Mouse (Mus musculus): ENCODE data around the gene Map3k5. TPM values are rescaled to one million over a fixed set of nuclear protein-coding genes. Genes with fewer than 3 reads are reported as not detected.

The Map3k5 gene
- total and polyA plus RNA-seq, 3 experiments = 15.8 to 31.0 (median 27.6) TPM

DNA sequence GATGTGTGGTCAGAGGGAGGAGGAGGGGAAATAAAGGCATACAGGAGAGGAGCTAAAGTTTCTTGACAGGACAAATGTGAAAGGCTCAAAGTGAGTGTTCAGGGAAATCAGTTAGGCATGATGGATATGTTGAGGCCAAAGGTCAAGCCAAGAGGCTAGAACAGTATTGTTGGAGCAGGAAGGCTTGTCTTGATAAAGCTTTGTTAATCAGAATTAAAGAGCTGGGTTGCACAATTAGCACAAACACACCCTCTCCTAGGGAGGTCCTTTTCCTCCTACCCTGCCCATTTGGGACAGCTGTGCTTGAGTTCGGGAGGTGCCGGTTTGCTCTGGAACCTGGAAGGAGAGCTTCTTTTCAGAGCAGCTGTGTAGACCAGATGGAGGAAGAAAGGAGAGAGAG, 219.2 kb downstream of the Map3k5 start:
- no peaks in the 10 kb centered on the region for H3K4me1 ChIP-seq (ENCODE audit: control insufficient read depth in 1 of 2, insufficient read depth in 2 of 2)
- H3K27ac ChIP-seq (ENCODE audit: insufficient read depth, low read depth) = no peak overlapping the region; the same call in 1 of the 2 replicates
- DNase-seq (ENCODE audit: extremely low read depth) = no peak
- no peak for TF ChIP-seq TBP (conservative IDR thresholded peaks at IDR 0.05; ENCODE audit: low read depth, low read length)
- no peak for TF ChIP-seq USF1 (IDR thresholded peaks at IDR 0.05; ENCODE audit: low read depth, low read length)
- TF ChIP-seq MAFK (IDR thresholded peaks at IDR 0.05; ENCODE audit: insufficient replicate concordance, low read length) = no peak
- TF ChIP-seq RAD21 (IDR thresholded peaks at IDR 0.05; ENCODE audit: low read depth, low read length) = no peak
- TF ChIP-seq ELF1 (IDR thresholded peaks at IDR 0.05; ENCODE audit: low read depth, low read length) = no peak
- no peak for TF ChIP-seq SMC3 (IDR thresholded peaks at IDR 0.05; ENCODE audit: low read depth, low read length)
- no peak for TF ChIP-seq MYC (IDR thresholded peaks at IDR 0.05; ENCODE audit: low read depth, low read length)
- TF ChIP-seq GABPA (IDR thresholded peaks at IDR 0.05; ENCODE audit: insufficient replicate concordance, low read depth, low read length) = no peak
- TF ChIP-seq RCOR1 (conservative IDR thresholded peaks at IDR 0.05; ENCODE audit: low read depth, low read length) = no peak
- no peak for TF ChIP-seq IRF4 (IDR thresholded peaks at IDR 0.05; ENCODE audit: low read depth, low read length)
- no peak for TF ChIP-seq CTCF (conservative IDR thresholded peaks at IDR 0.05 in 1 of 2, IDR thresholded peaks at IDR 0.05 in 1 of 2; ENCODE audit: low read depth in 2 of 2, low read length in 2 of 2)
- TF ChIP-seq CHD1 (IDR thresholded peaks at IDR 0.05; ENCODE audit: low read depth, low read length) = no peak
- dilution Hi-C loops (cut with MboI; ENCODE audit: extremely low pct_ligation_motif_present, extremely low pct_unique_long_range_greater_than_20kb, low sequenced_read_pairs) (no loop called here), in situ Hi-C loops (cut with MboI; ENCODE audit: low pct_ligation_motif_present, low pct_unique_long_range_greater_than_20kb, low sequenced_read_pairs) (no loop called here)
- H3K9ac ChIP-seq (ENCODE audit: insufficient read depth, low read depth) = no peak overlapping the region
- no peak overlapping the region for H3K4me2 ChIP-seq (ENCODE audit: insufficient read depth, low read depth, poor library complexity, severe bottlenecking)
- H3K79me2 ChIP-seq (replicated peaks; ENCODE audit: control insufficient read depth, extremely low read depth, insufficient read depth, poor library complexity, severe bottlenecking) = no peaks in the 10 kb centered on the region
- H3K4me3 ChIP-seq (replicated peaks in 1 of 3; ENCODE audit: low read depth in 2 of 3, low read length in 2 of 3, poor library complexity in 1 of 3) = no peak overlapping the region
- no peaks in the 10 kb centered on the region for H3K27me3 ChIP-seq (replicated peaks)
- H3K36me3 ChIP-seq (replicated peaks in 1 of 2; ENCODE audit: control insufficient read depth in 1 of 2, insufficient read depth in 1 of 2, low read length in 1 of 2) = no peaks in the 10 kb centered on the region
- peaks cover 5% of the 10 kb centered on the region for H3K9me3 ChIP-seq (replicated peaks; ENCODE audit: low read length)

DNA sequence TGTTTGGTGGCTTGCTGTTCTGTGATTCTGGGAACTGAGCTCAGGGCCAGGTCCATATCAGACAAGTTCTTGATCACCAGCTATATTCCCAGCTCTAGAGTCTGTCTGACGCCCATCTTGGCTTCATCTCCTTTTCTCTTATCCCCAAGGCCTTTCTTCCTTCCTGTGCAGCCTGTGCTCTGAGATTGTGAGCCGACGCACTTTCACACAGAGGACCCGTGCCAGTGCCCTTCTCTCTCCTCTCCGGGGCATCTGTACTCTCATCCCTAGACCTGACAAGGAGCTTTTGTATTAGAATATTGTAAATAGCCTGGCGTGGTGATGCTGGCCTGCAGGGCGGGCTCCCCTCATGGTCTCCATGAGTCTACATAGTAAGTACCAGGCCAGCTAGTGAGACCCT, 221.1 kb downstream of the Map3k5 start:
- H3K4me1 ChIP-seq (ENCODE audit: control insufficient read depth in 1 of 2, insufficient read depth in 2 of 2) = no peaks in the 10 kb centered on the region
- H3K4me3 ChIP-seq (replicated peaks in 1 of 3; ENCODE audit: low read depth in 2 of 3, low read length in 2 of 3, poor library complexity in 1 of 3) = no peak overlapping the region
- in situ Hi-C loops (cut with MboI; ENCODE audit: low pct_ligation_motif_present, low pct_unique_long_range_greater_than_20kb, low sequenced_read_pairs) (no loop called here), dilution Hi-C loops (cut with MboI; ENCODE audit: extremely low pct_ligation_motif_present, extremely low pct_unique_long_range_greater_than_20kb, low sequenced_read_pairs) (no loop called here)
- no peaks in the 10 kb centered on the region for H3K36me3 ChIP-seq (replicated peaks in 1 of 2; ENCODE audit: control insufficient read depth in 1 of 2, insufficient read depth in 1 of 2, low read length in 1 of 2)
- H3K27me3 ChIP-seq (replicated peaks) = no peaks in the 10 kb centered on the region
- H3K9me3 ChIP-seq (replicated peaks; ENCODE audit: low read length) = no peaks in the 10 kb centered on the region
- DNase-seq (ENCODE audit: extremely low read depth) = no peak
- H3K4me2 ChIP-seq (ENCODE audit: insufficient read depth, low read depth, poor library complexity, severe bottlenecking) = no peak overlapping the region
- no peaks in the 10 kb centered on the region for H3K79me2 ChIP-seq (replicated peaks; ENCODE audit: control insufficient read depth, extremely low read depth, insufficient read depth, poor library complexity, severe bottlenecking)
- TF ChIP-seq SIN3A (IDR thresholded peaks at IDR 0.05; ENCODE audit: low read length) (no peak), JUND (conservative IDR thresholded peaks at IDR 0.05; ENCODE audit: low read depth, low read length) (no peak), POLR2AphosphoS2 (IDR thresholded peaks at IDR 0.05; ENCODE audit: low read depth, low read length) (no peak), MAFK (IDR thresholded peaks at IDR 0.05; ENCODE audit: insufficient replicate concordance, low read length) (no peak)
- H3K9ac ChIP-seq (ENCODE audit: insufficient read depth, low read depth) = no peak overlapping the region
- no peak overlapping the region for H3K27ac ChIP-seq (ENCODE audit: insufficient read depth, low read depth)

Measured in CH12.LX (cell line).